Mouse (Mus musculus) spleen, postnatal 14 days (tissue): ENCODE results near the gene En1.

Experiments used
- DNase-seq, 2 experiments: peaks; one replicate each; pipeline ENCODE4 v3.0.0; 2021 to 2022; ENCODE audit warnings: low spot score in 2 of 2

Gene En1

DNA sequence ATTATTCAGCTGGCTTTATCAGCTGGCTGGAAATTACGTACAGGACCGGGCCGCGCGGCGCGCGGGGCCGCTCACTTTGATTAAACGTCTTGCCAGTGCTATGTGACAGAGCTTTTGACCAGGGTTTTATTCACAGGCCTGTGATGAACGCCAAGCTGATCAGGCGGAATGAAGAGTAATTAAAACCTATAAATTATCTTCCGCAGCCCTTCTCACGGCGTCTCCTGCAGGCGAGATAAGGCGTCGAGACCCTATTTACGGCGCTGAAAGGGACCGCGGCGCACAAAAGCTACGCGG is 2.1 kb upstream of the En1 start:
- DNase-seq, result no peak

GRCm38 (mm10) chr1:120600516-120601252 is 1.5 kb upstream of the En1 start:
- DNase-seq, result no peak

DNA sequence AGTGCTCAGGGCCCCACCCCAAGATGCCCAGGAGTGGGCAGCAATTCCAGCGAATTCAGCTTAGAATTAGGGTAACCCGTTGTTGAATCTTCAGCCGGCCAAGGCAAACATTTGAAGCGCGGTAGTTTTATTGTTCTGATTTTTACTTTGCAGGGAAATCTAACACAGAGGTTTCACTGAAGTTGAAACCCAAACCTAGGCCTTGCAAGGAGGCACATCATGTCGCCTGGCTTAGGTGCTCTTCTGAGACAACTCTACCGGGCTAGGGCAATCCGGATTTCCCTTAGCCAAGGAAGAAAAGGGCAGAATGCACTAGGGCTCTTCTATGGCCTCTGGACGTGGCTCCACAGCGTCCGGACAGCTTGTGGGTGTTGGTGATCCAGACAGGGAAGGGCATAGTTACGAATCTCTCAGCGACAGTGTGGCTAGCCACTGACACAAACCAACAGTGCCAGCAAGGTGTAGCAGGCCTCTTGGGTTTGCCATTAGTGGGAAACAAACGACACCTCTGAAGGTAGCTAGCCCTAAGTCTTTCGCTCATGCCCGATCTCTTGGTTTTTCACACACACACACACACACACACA is 873 bp upstream of the En1 start:
- DNase-seq, result no peak

DNA sequence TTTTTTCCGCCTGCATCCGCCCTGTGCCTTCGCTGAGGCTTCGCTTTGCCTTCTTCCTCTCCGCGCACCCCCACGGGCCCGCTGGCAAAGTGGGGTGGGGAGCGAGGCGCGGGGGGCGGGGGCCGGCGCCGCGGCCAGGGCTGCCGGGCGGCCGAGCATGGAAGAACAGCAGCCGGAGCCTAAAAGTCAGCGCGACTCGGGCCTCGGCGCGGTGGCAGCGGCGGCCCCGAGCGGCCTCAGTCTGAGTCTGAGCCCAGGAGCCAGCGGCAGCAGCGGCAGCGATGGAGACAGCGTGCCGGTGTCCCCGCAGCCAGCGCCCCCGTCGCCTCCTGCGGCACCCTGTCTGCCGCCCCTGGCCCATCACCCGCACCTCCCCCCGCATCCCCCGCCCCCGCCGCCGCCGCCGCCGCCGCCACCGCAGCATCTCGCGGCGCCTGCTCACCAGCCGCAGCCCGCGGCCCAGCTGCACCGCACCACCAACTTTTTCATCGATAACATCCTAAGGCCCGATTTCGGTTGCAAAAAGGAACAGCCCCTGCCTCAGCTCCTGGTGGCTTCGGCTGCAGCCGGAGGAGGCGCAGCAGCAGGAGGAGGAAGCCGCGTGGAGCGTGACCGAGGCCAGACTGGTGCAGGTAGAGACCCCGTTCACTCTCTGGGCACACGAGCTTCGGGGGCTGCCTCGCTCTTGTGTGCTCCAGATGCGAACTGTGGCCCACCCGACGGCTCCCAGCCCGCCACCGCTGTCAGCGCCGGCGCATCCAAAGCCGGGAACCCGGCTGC is 848 bp downstream of the En1 start:
- DNase-seq, result no peak

GRCm38 (mm10) chr1:120603656-120604051 is 1.4 kb downstream of the En1 start:
- no peak for DNase-seq

GRCm38 (mm10) chr1:120604431-120605142 is 2.4 kb downstream of the En1 start:
- no peak for DNase-seq

- no peak for DNase-seq
Observed at GRCm38 (mm10) chr1:120605143-120605435, 2.9 kb downstream of the En1 start.

- DNase-seq, result no peak
Observed at GRCm38 (mm10) chr1:120605521-120606310, 3.5 kb downstream of the En1 start.

- DNase-seq, result no peak
Observed at GRCm38 (mm10) chr1:120606641-120607575, 4.7 kb downstream of the En1 start.

- no peak for DNase-seq
Observed at GRCm38 (mm10) chr1:120607576-120608400, 5.6 kb downstream of the En1 start.

DNA sequence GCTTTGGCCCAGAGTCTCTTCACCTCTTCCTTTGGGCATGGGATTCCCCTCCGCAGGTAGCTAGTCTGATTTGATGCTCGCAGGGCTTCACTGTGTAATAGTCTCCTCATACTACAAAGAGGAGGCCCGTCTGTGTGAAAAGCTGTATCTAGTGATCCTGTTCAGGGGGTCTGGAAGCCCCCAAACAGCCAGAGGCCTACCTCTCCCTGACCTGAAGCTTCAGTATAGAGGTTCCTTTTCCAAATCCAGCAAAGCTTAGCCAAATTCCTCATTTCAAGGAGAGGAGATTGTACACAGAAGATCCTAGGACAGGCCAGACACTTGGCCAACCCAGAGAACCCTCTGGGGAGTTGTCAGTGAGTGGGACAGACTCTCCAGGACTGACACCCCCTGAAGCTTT is 6.2 kb downstream of the En1 start:
- no peak for DNase-seq

DNA sequence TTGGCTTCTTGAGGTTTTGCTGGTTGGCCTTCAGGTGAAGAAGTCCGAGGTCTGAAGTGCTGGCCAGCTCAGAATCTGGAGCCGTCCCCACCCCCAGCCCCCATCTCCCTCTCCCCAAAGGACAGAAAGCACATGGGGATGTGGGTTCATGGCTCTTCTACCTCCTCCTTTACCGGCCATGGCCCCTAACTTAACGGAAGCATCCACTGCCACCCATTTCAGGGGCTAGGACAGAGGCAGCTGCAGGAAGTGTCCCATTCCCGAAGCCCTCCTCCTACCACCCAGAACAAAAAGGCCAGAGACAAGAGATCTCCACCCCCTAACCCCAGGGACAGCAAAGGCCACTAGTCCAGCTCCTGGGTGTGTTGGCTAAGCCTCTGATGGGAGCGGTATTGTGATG is 7.4 kb downstream of the En1 start:
- no peak for DNase-seq

GRCm38 (mm10) chr1:120613461-120614306 is 11.5 kb downstream of the En1 start:
- DNase-seq, result no peak

DNA sequence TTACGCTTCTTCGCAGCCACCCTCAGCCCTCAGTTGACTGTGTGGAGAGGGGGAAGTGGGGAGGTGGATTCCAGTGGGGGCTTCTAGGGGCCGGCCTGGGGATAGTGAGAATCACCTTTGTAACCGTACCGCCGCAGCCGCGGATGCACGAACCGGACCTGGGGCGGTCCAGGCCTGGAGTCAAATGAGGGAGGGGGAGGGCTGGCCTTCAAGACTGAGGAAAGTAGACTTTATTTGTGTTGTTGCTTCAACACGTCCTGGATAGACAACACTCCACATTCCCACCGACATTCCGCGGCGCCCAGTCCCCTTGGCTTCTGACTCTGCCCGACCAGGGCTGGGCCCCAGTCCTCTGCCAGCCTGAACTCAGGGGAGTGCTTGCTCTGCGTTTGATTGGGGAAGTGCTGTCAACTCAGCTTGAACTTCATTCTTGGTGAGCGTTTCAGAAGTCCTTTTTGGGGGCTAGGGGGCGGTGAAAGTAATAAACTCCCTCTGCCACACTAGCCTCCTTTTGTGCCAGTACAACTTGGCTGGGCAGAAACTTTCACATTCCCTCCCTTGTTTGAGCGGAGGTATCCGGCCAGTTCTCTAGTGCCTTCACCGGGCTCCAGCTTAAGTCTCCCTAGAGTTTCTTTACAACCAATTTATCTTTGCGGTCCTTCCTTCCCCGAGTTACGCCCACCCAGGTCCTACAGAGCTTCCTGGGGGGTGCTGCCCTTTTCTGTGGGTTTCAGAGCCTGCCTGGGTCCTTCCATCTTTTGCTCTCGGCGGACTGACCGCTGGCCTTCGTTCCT is 12.3 kb downstream of the En1 start:
- no peak for DNase-seq

DNA sequence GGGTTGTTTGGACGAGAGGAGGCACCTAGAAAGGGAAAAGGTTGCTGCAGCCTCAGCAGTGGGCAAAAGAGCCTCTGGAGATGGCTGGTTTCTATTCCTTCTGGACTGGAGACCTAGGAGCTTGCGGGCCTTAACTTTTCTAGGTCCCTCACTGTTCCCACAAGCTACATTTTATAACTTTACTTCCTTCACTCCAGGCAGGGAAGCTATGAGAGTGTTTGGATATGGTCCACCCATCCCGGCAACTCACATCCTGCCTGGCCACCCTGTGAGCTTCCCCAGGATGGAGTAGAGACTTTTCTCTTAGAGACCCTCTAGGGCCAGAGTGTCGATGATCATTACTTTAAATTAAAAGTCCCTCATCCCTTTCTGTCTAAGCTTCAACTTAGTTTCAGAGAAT is 13.3 kb downstream of the En1 start:
- DNase-seq, result no peak

DNA sequence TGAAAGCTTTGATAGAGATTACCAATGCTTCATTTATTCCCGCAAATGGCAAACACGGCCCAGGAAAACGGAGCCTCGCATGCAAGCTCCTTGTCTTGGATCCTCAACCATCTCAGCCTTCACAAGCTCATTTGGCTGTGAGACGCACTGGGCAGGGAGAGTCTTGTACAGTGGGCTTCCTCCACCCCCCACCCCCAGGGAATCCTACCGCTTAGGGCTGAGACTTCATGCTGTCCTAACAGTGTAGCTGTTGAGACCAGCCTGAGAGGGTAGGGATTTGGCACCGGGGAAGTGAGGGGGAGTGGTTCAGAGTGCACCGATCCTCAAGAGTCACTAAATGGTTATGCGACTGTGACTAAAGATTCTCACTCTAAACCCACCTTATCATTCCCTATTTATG is 13.7 kb downstream of the En1 start:
- no peak for DNase-seq

- DNase-seq, result no peak
Observed at GRCm38 (mm10) chr1:120621383-120621782, 19.2 kb downstream of the En1 start.

- DNase-seq, result no peak
Observed at GRCm38 (mm10) chr1:120626930-120627621, 24.9 kb downstream of the En1 start.
